Mouse (Mus musculus) heart, embryonic 15.5 days (tissue): ENCODE measurements around the gene Ccdc188. TPM values are rescaled to one million over a fixed set of nuclear protein-coding genes. Genes with fewer than 3 reads are reported as not detected.
"Not testable (repeated sequence)": the region's sequence is repeated elsewhere in the genome, so short reads cannot be mapped to it uniquely, and the experiment has no call there.

Source experiments
- ATAC-seq: fragments of 200-750 bp; cut with Nextera tagmentation; replicated peaks from 2 replicates; pipeline ENCODE4 v1.8.0; 2017; ENCODE audit warnings: low read depth, moderate TSS enrichment; ENCODE audit not compliant: insufficient number of reproducible peaks, insufficient read depth, low FRiP score
- H3K27ac ChIP-seq: fragments of 300-500 bp; sonication (generic); 2 replicates; pipeline ENCODE4 v1.5.1; 2015; ENCODE audit warnings: mild to moderate bottlenecking, inconsistent platforms
- H3K27me3 ChIP-seq: fragments of 300-500 bp; sonication (generic); 2 replicates; pipeline ENCODE4 v1.6.1; 2015; ENCODE audit warnings: inconsistent platforms
- H3K36me3 ChIP-seq: fragments of 300-500 bp; sonication (generic); 2 replicates; pipeline ENCODE4 v1.6.1; 2015; ENCODE audit warnings: mild to moderate bottlenecking, inconsistent platforms
- H3K4me1 ChIP-seq: fragments of 300-500 bp; sonication (generic); replicated peaks from 2 replicates; pipeline ENCODE4 v1.6.1; 2015; ENCODE audit warnings: inconsistent platforms
- H3K4me2 ChIP-seq: fragments of 300-500 bp; sonication (generic); 2 replicates; pipeline ENCODE4 v1.6.1; 2015; ENCODE audit warnings: inconsistent platforms, mild to moderate bottlenecking, moderate library complexity
- H3K4me3 ChIP-seq: fragments of 300-500 bp; sonication (generic); 2 replicates; pipeline ENCODE4 v1.5.1; 2015; ENCODE audit warnings: mild to moderate bottlenecking, inconsistent platforms
- H3K9ac ChIP-seq: fragments of 300-500 bp; sonication (generic); 2 replicates; pipeline ENCODE4 v1.6.1; 2015; ENCODE audit warnings: mild to moderate bottlenecking, inconsistent platforms
- H3K9me3 ChIP-seq: fragments of 300-500 bp; sonication (generic); replicated peaks from 2 replicates; pipeline ENCODE4 v1.6.1; 2016; ENCODE audit warnings: inconsistent platforms
- WGBS: fragments of 180-500 bp; shearing (Covaris S2); methylation state at CpG from one replicate; pipeline ENCODE4 v1.1.7; 2015; ENCODE audit warnings: mixed read lengths; 5-methylcytosine and 5-hydroxymethylcytosine counted together
- polyA plus RNA-seq: library from polyadenylated mRNA; unstranded; fragments of >200 nt; fragmentation: Nextera tagmentation; extraction: Ambion mirVana; gene quantifications from 2 replicates; pipeline ENCODE4 v1.2.1, GENCODE M21; 2015

Gene Ccdc188
- polyA plus RNA-seq, 1 experiment from 2014 or later = not detected

- Histone ChIP-seq H3K4me3 (no peak overlapping the region), H3K9me3 (no peaks in the 10 kb centered on the region), H3K27me3 (no peaks in the 10 kb centered on the region; the same call in 1 of the 2 replicates), H3K27ac (no peak overlapping the region), H3K9ac (no peak overlapping the region), H3K36me3 (no peaks in the 10 kb centered on the region), H3K4me1 (peaks cover 20% of the 10 kb centered on the region), H3K4me2 (no peak overlapping the region)
- no peak for ATAC-seq
- WGBS = 85% methylated on average over 8 of the region's 8 CpGs
These were observed 31.8 kb upstream of the Ccdc188 start for GRCm38 (mm10) chr16:18185715-18186449.

DNA sequence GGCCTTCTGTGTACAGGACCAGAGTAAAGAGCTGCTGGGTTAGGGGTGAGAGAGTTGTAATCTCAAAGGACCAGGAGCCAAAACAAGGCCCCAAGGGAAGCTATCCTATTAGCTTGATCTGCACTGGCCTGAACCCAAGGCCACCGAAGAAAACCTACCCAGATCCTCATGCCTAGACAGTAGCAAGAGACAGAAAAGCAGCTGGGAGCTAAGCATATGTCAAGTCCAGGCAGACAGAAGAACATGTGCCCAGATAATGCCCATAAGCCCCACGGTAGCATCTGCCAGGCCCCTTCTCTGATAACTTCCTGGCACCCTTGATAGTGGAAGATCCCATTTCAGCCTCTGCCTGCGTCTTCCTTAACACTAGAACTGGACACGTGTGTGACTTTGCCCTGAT lies 30.9 kb upstream of the Ccdc188 start:
- no peaks in the 10 kb centered on the region; the same call in 1 of the 2 replicates for H3K27me3 ChIP-seq
- no peaks in the 10 kb centered on the region for H3K36me3 ChIP-seq
- 53% methylated on average over 4 of the region's 4 CpGs for WGBS
- no peak overlapping the region for H3K4me2 ChIP-seq
- H3K9me3 ChIP-seq = no peaks in the 10 kb centered on the region
- no peak overlapping the region for H3K4me3 ChIP-seq
- H3K4me1 ChIP-seq = peaks cover 15% of the 10 kb centered on the region
- ATAC-seq = no peak
- H3K27ac ChIP-seq = peak overlapping the region; percentile 39; the same call in 1 of the 2 replicates
- H3K9ac ChIP-seq = no peak overlapping the region

DNA sequence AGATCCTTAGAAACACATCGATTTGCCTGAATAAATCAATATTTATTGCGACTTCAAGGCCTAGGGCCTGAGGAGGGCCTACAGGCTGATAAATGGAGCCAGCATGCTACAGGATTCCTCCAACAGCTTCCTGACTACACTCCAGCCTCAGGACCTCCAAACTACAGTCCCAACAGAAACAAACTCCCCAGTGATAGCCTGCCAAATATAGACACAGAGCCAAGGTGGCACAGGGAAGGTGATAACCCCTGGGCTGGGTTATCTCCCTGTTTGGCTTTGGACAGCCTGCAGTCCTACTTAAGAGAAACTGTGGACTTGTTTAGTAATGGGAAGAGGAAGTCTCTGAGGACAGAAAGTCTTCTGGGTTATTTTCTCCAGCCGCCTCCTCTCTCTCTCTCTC lies 30.5 kb upstream of the Ccdc188 start:
- H3K4me2 ChIP-seq = no peak overlapping the region
- peak; percentile 35; the same call in 1 of the 2 replicates for ATAC-seq
- H3K27ac ChIP-seq = peak overlapping the region; percentile 39; the same call in 1 of the 2 replicates
- WGBS = 60% methylated on average over 3 of the region's 3 CpGs
- H3K4me3 ChIP-seq = no peak overlapping the region
- H3K4me1 ChIP-seq = peaks cover 15% of the 10 kb centered on the region
- H3K27me3 ChIP-seq = no peaks in the 10 kb centered on the region; the same call in 1 of the 2 replicates
- H3K9ac ChIP-seq = no peak overlapping the region
- no peaks in the 10 kb centered on the region for H3K36me3 ChIP-seq
- no peaks in the 10 kb centered on the region for H3K9me3 ChIP-seq

- H3K27me3 ChIP-seq = no peaks in the 10 kb centered on the region
- ATAC-seq = no peak
- no peaks in the 10 kb centered on the region for H3K36me3 ChIP-seq
- WGBS = 72% methylated on average over 2 of the region's 2 CpGs
- H3K9me3 ChIP-seq = no peaks in the 10 kb centered on the region
- no peak overlapping the region for H3K4me2 ChIP-seq
- no peak overlapping the region for H3K4me3 ChIP-seq
- no peak overlapping the region for H3K27ac ChIP-seq
- H3K9ac ChIP-seq = no peak overlapping the region
- H3K4me1 ChIP-seq = peaks cover 21% of the 10 kb centered on the region
These were observed 26.7 kb upstream of the Ccdc188 start for GRCm38 (mm10) chr16:18191006-18191405.

DNA sequence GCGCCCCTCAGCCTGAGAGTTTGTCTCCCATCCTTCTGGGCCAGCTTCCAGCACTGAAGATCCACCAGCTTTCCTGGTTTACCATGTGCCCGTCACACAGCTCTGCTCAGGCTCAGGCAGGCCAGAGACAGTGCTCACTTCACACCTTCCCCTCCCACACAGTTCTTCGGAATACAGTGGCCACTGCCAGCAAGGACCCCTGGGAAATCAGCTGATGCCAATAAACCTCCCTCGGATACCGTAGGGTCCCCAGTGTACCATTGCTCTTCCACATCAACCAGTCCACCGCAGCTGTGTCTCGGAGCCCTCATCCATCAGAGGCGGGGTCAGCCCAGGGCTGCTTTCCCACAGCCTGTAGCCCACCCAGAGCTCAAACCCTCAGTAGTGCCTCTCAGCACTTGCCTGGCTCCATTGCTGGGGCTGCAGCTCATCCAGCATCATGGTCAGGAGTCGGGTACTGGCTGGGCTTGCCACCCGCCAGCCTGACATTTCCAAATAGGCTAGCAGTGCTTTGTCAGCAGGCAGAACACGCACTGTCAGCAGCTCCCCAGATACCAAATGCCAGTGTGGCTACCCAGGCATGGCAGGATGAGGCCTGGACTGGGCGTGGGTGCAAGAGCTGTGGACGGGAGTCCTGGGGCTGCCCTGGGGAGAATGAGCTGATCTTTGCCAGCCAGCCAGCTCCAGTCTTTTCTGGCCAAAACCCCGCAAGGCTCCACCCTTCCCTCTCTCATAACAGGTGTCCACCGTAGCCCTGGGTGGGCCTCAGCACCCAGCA lies 23.3 kb upstream of the Ccdc188 start:
- H3K4me2 ChIP-seq = no peak overlapping the region
- ATAC-seq = no peak
- peaks cover 6% of the 10 kb centered on the region for H3K4me1 ChIP-seq
- H3K27ac ChIP-seq = no peak overlapping the region
- no peaks in the 10 kb centered on the region for H3K9me3 ChIP-seq
- H3K4me3 ChIP-seq = no peak overlapping the region
- no peak overlapping the region for H3K9ac ChIP-seq
- H3K27me3 ChIP-seq = no peaks in the 10 kb centered on the region
- no peaks in the 10 kb centered on the region for H3K36me3 ChIP-seq
- 63% methylated on average over 15 of the region's 15 CpGs for WGBS

DNA sequence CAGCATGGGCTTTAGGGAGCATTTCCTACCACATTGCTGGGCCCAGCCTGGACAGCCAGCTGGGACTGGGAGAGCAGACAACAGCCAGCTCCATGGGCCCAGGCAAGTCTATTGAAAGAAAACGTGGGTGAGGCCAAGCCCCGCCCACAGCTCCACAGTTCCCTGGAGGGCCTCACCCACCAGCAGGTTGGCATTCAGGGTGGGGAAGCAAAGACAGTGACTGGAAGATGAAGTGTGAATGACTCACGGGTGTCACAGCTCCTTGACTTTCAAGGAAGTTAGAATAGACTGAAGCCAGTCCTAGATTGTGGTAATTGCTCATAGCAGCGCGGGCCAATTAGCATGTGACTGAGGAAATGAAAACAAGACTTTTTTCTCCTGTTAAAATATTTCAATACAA lies 22.6 kb upstream of the Ccdc188 start:
- H3K9ac ChIP-seq = no peak overlapping the region
- H3K4me2 ChIP-seq = no peak overlapping the region
- ATAC-seq = no peak
- 55% methylated on average over 5 of the region's 5 CpGs for WGBS
- H3K9me3 ChIP-seq = no peaks in the 10 kb centered on the region
- peaks cover 6% of the 10 kb centered on the region for H3K4me1 ChIP-seq
- no peak overlapping the region for H3K27ac ChIP-seq
- H3K4me3 ChIP-seq = no peak overlapping the region
- H3K36me3 ChIP-seq = no peaks in the 10 kb centered on the region
- no peaks in the 10 kb centered on the region for H3K27me3 ChIP-seq

DNA sequence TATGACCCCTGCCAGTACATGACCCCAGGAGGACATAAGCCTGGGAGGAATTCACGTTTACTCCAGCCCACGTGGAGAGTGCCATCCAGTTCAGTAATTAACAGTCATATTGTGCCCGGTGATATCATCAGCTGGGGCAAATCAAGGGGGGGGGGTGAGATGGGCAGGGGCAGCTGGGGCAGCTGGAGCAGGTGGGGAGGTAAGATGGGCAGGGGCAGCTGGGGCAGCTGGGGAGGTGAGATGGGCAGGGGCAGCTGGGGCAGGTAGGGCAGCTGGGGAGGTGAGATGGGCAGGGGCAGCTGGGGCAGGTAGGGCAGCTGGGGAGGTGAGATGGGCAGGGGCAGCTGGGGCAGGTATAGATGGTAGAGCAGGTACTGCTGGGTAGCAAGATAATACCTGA lies 22.1 kb upstream of the Ccdc188 start:
- H3K9me3 ChIP-seq, H3K9ac ChIP-seq, ATAC-seq, H3K4me1 ChIP-seq, H3K27me3 ChIP-seq, H3K27ac ChIP-seq, H3K36me3 ChIP-seq, H3K4me2 ChIP-seq, H3K4me3 ChIP-seq: not testable (repeated sequence)
- WGBS = 66% methylated on average over 3 of the region's 3 CpGs

- H3K27ac ChIP-seq = no peak overlapping the region
- no peak overlapping the region for H3K4me3 ChIP-seq
- H3K4me2 ChIP-seq = no peak overlapping the region
- H3K9ac ChIP-seq = no peak overlapping the region
- ATAC-seq = no peak
- H3K36me3 ChIP-seq = no peaks in the 10 kb centered on the region
- no peaks in the 10 kb centered on the region for H3K9me3 ChIP-seq
- H3K4me1 ChIP-seq = peaks cover 6% of the 10 kb centered on the region
- no peaks in the 10 kb centered on the region for H3K27me3 ChIP-seq
- 75% methylated on average over 6 of the region's 6 CpGs for WGBS
These were observed 19.8 kb upstream of the Ccdc188 start for GRCm38 (mm10) chr16:18197881-18198280.

- Histone ChIP-seq H3K4me2 (no peak overlapping the region), H3K27ac (no peak overlapping the region)
- ATAC-seq = no peak
These were observed 19.1 kb upstream of the Ccdc188 start for GRCm38 (mm10) chr16:18198365-18199098.

GRCm38 (mm10) chr16:18200062-18200461 lies 17.6 kb upstream of the Ccdc188 start:
- Histone ChIP-seq H3K27ac (no peak overlapping the region), H3K4me3 (no peak overlapping the region), H3K36me3 (no peaks in the 10 kb centered on the region), H3K9ac (no peak overlapping the region), H3K4me2 (no peak overlapping the region), H3K4me1 (peaks cover under 1% of the 10 kb centered on the region; the same call in 1 of the 2 replicates), H3K27me3 (no peaks in the 10 kb centered on the region), H3K9me3 (no peaks in the 10 kb centered on the region)
- WGBS = 58% methylated on average over 2 of the region's 2 CpGs
- ATAC-seq = no peak

More at GRCm38 (mm10) chr16:18198365-18199098, 19.1 kb upstream of the Ccdc188 start:
- Histone ChIP-seq H3K9me3 (no peaks in the 10 kb centered on the region), H3K27me3 (no peaks in the 10 kb centered on the region), H3K9ac (no peak overlapping the region), H3K4me3 (no peak overlapping the region), H3K4me1 (peaks cover 6% of the 10 kb centered on the region), H3K36me3 (no peaks in the 10 kb centered on the region)
- 81% methylated on average over 10 of the region's 10 CpGs for WGBS

- 26% methylated on average over 1 of the region's 1 CpGs for WGBS
- Histone ChIP-seq H3K4me2 (no peak overlapping the region), H3K27me3 (no peaks in the 10 kb centered on the region), H3K27ac (no peak overlapping the region), H3K36me3 (no peaks in the 10 kb centered on the region), H3K9ac (no peak overlapping the region), H3K4me1 (no peaks in the 10 kb centered on the region), H3K4me3 (no peak overlapping the region), H3K9me3 (no peaks in the 10 kb centered on the region)
- ATAC-seq = no peak
These were observed 16.1 kb upstream of the Ccdc188 start for GRCm38 (mm10) chr16:18201620-18202019.
